Mouse (Mus musculus) frontal cortex, postnatal 14 days (tissue): ENCODE data around the gene Olfr492.

Experiments
- DNase-seq, 2 experiments: peaks; one replicate each; pipeline ENCODE4 v3.0.0; 2022; ENCODE audit warnings: low spot score in 2 of 2

The Olfr492 gene

DNA sequence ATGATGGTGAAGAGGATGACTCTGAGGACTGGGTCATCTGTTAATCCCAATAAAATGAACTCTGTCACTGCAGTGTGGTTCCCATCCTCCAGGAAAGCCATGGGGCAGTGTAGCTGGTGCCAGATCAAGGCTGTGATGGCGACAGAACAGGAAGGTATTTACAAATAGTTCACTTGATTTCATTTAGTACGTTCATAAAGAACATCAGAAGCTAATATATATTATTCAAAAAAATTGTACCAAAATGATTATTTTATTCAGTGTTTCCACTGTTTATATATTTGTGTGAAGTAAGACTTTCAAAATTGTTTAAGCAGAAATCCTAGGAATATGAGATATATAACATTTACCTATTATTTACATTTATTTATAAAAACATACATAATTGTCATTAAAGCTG, at the start of gene Olfr492:
Gene Olfr492 (minus strand): TSS at position 101 of the 400 bp plus-strand sequence.
- DNase-seq, result no peak

DNA sequence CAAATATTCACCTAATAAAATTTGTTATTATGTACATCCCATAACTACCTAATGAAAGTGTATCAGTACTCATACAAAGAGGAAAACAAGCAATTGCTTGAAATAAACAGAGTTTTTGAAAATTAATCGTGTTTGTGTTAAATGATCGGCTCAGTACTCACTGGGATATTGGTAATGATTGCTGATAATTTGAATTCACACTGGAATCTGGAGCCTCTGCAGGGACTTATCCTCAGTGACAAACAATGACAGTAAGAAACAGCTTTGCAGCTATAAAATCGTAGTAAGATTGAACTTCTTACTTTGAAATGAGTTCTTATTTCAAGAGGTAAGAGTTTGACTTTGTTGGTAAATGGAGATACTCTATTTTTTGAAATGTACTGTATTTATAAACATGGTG, 41.6 kb upstream of the Olfr492 start, which contains the start of gene Olfr494:
Gene Olfr494 (plus strand): TSS at position 301 of the 400 bp plus-strand sequence.
- no peak for DNase-seq

DNA sequence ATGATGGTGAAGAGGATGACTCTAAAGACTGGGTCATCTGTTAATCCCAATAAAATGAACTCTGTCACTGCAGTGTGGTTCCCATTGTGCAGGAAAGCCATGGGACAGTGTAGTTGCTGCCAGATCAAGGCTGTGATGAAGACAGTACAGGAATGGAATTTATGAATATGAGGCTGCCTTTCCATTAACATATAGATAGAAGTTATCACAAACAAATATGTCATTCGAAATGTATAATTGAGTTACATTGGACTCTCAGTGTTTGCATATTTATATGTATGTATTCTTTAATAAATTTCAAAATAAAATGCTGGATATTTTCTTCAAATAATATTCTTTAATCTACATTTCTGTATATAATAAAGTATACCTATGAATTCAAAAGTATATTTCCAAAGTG, 23.4 kb upstream of the Olfr492 start, which contains the start of gene Olfr493:
Gene Olfr493 (minus strand): TSS at position 101 of the 400 bp plus-strand sequence.
- no peak for DNase-seq

DNA sequence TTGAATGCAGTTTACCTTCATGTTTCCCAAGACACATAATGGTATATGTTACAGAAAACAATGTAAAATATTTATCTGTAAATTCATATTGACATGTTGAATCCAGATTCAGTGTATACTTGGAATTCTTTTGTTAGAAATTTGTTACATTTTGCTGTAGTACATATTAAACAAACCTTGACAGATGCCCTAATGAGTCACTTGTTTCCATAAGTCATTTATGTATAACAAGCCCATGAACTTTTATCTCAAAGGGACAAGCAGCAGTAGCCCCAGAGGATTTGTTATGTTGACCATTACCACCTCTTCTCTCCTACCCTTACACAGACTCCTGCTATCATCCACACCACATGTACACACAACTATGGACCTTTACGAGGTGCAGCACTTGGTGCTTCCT, 10.3 kb downstream of the Olfr492 start, which contains the start of gene Olfr491:
Gene Olfr491 (plus strand): TSS at position 301 of the 400 bp plus-strand sequence.
- DNase-seq, result no peak

DNA sequence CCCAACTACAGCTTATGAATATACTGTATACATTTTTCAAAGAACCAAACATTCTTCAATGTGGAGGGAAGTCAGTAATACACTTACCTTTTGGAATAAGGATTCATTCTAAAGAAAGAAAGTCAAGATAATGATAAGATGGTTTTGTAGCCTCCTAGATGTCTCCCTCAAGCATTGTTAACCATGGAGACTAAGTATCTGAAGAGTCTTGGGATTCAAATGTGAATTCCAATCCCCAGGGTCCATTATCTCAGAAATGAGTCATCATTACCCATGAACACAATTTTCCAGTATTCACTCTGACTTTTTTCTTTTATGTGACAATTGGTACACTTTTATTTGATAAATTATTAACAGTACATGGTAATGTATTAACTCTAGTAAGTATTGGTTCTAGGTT, 34.6 kb downstream of the Olfr492 start, which contains the start of gene Olfr490:
Gene Olfr490 (minus strand): TSS at position 101 of the 400 bp plus-strand sequence.
- no peak for DNase-seq
